17 mouse cellular contexts compared by ENCODE assay signal in the genomic region with DNA sequence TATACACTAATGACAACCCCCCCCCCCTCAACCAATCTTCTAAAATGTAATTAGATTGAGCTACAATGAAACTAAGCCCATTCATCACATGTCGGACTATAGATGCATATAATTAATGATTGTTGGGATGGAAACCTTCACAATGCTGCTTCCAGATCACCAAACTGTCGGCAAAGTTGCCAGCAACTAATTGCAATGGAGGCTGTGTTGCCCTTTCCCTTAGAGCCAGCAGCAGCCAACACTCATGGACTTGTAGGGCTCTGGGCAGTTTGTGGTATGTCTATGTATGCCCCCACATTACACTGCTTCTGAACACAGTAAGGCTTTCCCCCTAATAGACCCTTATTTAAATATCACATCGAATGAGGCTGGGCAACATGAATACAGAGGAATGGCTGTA.
"Had no signal": no experiment of that assay in that cellular context is flagged by ENCODE, and none has a peak within 500 bp of the region (broad histone marks: within the 10 kb centered on the region; RNA-seq: fewer than 3 reads in every experiment).

No protein-coding gene starts in this region.

- ATAC-seq: liver, postnatal 0 days; lung, postnatal 0 days had no signal

- H3K27me3 ChIP-seq: lung, embryonic 15.5 days; megakaryocyte, embryonic 14.5 days; neural tube, embryonic 12.5 days; stomach, embryonic 15.5 days had no signal

- H3K36me3 ChIP-seq: midbrain, embryonic 13.5 days; midbrain, embryonic 15.5 days; neural tube, embryonic 12.5 days had no signal

- DNase-seq: liver, postnatal 0 days; lung, adult 2 months; lung, postnatal 14 days; lung, postnatal 36 days; right cerebral cortex, postnatal 14 days; thymus, adult 2 months; thymus, postnatal 36 days had no signal

- H3K9me3 ChIP-seq: lung, embryonic 15.5 days; megakaryocyte, embryonic 14.5 days; midbrain, embryonic 13.5 days; midbrain, embryonic 15.5 days; neural tube, embryonic 12.5 days; stomach, embryonic 15.5 days had no signal

- H3K9ac ChIP-seq: liver, postnatal 0 days; lung, embryonic 15.5 days; midbrain, embryonic 13.5 days; midbrain, embryonic 15.5 days; neural tube, embryonic 12.5 days; stomach, embryonic 15.5 days had no signal

- H3K4me2 ChIP-seq: lung, embryonic 15.5 days; midbrain, embryonic 11.5 days; midbrain, embryonic 13.5 days; midbrain, embryonic 15.5 days; neural tube, embryonic 12.5 days; stomach, embryonic 15.5 days had no signal

- H3K27ac ChIP-seq: lung, embryonic 15.5 days; macrophage; midbrain, embryonic 13.5 days; neural tube, embryonic 12.5 days; stomach, postnatal 0 days had no signal

- H3K4me3 ChIP-seq: lung, embryonic 15.5 days; megakaryocyte, embryonic 14.5 days; midbrain, embryonic 13.5 days; midbrain, embryonic 15.5 days; neural tube, embryonic 12.5 days; stomach, embryonic 15.5 days had no signal

- H3K4me1 ChIP-seq: midbrain, embryonic 15.5 days; stomach, embryonic 15.5 days had no signal
